Mouse (Mus musculus) Patski (cell line): ENCODE measurements around the gene Phldb1. TPM values are rescaled to one million over a fixed set of nuclear protein-coding genes. Genes with fewer than 3 reads are reported as not detected.

ENCODE experiments used
- ATAC-seq: fragments of 100-300 bp; one replicate; pipeline ENCODE4 v1.8.0; 2021
- CTCF ChIA-PET: fragments of 350-600 bp; sonication (Branson Sonifier 250); formaldehyde crosslinking; loops from one replicate; lab custom pipeline; 2022; ENCODE audit warnings: inconsistent platforms; lab: Charles Lee
- POLR2A ChIA-PET: fragments of 350-600 bp; sonication (Branson Sonifier 250); formaldehyde crosslinking; loops from one replicate; lab custom pipeline; 2022; ENCODE audit warnings: antibody characterized with exemption, inconsistent platforms; lab: Charles Lee
- DNase-seq: peaks from one replicate; pipeline ENCODE4 v3.0.0-alpha.2; 2011; ENCODE audit warnings: low read depth, low spot score
- H3K27me3 ChIP-seq: fragments of 371-371 bp; one replicate; pipeline ENCODE4 v1.5.1; 2021
- CTCF ChIP-seq: fragments of 100-300 bp; IDR thresholded peaks from one replicate; pipeline ENCODE4 v1.5.1; 2021
- in situ Hi-C: fragments of 300-500 bp; cut with MboI; formaldehyde crosslinking; loops from 3 replicates; pipeline ENCODE4 v1.11.1; 2018; ENCODE audit warnings: low pct_unique_long_range_greater_than_20kb, mixed read lengths
- polyA plus RNA-seq: library from polyadenylated mRNA; unstranded; gene quantifications from one replicate; pipeline ENCODE4 v1.2.3, GENCODE M21; 2021

Phldb1 gene
- polyA plus RNA-seq, 1 experiment from 2014 or later = 137 TPM

DNA sequence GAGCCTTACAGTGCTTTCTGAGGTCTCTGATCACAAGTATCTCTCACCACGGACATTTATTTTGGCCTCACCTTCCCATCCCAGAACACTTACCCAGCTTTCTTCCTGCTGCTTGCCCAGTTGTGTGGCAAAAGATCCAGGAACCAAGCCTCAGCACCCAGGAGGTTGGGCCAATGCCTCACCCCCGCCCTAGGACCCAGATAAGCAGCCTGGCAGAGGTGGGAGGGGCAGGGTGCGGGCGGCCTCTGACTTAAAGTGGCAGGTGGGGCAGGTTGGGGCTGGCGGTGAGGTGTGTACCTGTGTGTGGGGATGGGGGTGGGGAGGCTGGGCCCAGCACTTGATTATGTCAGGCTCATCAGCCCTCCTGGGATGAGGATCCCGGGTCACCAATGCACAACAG is 21.9 kb downstream of the Phldb1 start:
- ATAC-seq = no peak
- TF ChIP-seq CTCF = no peak
- CTCF ChIA-PET = no interaction called here
- DNase-seq = no peak
- in situ Hi-C loops = no loop called here
- POLR2A ChIA-PET = interaction anchor here (1.5 kb wide), 1 partner anchor 13 kb away, joined by 4 read pairs; no protein-coding TSS in a partner anchor
- H3K27me3 ChIP-seq = no peaks in the 10 kb centered on the region

DNA sequence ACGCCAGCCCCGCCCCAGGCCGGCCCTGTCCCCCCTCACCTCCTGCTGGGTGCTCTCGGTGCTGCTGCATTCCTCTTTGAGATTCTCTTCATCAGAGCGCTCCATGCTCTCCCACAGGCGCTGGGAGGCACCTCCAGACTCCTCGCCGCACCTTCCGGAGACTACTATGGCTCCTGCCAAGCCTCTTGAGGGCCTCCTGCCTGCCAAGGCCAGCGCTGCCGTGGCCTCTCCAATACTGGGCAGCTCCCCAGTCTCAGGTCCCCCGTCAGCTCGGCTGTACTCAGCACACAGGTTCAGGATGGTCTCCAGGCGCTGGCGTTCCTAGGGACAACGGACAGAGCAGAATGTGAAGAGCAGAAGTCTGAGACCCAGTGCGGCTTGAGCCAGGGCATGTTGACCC is 23.4 kb downstream of the Phldb1 start:
- POLR2A ChIA-PET = no interaction called here
- H3K27me3 ChIP-seq = no peaks in the 10 kb centered on the region
- CTCF ChIA-PET = no interaction called here
- in situ Hi-C loops = no loop called here
- DNase-seq = no peak
- no peak for ATAC-seq
- TF ChIP-seq CTCF = no peak

DNA sequence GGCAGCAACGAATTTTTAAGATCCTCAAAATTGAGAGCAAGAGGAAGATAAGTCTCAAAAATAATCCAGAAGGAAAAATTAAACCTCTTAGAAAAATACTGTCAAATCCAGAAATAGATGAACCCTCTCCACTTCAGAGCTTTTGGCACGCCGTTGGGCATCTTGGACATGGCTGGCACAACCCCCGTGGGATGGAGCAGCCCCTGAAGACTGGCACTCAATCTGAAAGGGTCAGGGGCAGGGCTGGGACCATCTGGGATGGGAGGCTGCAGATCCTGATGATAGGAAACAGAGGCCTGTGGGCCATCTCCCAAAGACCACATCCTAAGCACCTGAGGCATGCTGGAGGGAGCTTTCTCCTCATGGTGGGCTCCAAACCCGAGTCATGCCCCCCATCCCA is 24.8 kb downstream of the Phldb1 start:
- ChIA-PET CTCF (interaction anchor here (0.9 to 1.8 kb wide), 4 partner anchors 8 to 20 kb away, joined by 4 to 12 read pairs (median 9); no protein-coding TSS in a partner anchor), POLR2A (interaction anchor here (1.7 kb wide), 1 partner anchor 10 kb away, joined by 6 read pairs; no protein-coding TSS in a partner anchor)
- no peaks in the 10 kb centered on the region for H3K27me3 ChIP-seq
- in situ Hi-C loops = no loop called here
- no peak for TF ChIP-seq CTCF
- no peak for DNase-seq
- ATAC-seq = no peak

DNA sequence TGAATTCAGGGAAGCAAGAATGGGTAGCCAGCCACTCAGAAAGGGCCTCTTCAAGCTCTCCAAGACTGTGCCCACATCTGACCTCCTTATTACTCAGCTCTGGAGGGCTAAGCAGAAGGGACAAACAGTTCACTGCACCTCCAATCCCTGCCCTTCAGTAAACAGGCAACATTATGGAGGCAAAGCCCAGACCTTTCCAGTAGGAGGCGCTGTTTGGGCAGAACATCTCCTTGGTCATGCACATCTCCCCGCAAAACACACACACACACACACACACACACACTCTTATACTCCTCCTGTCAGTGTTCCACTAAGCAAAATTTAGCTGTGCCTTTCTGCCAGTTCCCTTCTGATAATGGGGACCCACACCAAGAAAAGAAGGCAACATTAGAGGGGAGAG is 25.4 kb downstream of the Phldb1 start:
- POLR2A ChIA-PET = interaction anchor here (1.2 to 1.7 kb wide), 2 partner anchors 10 to 11 kb away, joined by 5 to 6 read pairs; no protein-coding TSS in a partner anchor
- ATAC-seq (no peak), DNase-seq (no peak)
- CTCF ChIA-PET = interaction anchor here (0.9 to 1.8 kb wide), 5 partner anchors 9 to 21 kb away, joined by 3 to 12 read pairs (median 9); no protein-coding TSS in a partner anchor
- no peaks in the 10 kb centered on the region for H3K27me3 ChIP-seq
- in situ Hi-C loops = no loop called here
- no peak for TF ChIP-seq CTCF

DNA sequence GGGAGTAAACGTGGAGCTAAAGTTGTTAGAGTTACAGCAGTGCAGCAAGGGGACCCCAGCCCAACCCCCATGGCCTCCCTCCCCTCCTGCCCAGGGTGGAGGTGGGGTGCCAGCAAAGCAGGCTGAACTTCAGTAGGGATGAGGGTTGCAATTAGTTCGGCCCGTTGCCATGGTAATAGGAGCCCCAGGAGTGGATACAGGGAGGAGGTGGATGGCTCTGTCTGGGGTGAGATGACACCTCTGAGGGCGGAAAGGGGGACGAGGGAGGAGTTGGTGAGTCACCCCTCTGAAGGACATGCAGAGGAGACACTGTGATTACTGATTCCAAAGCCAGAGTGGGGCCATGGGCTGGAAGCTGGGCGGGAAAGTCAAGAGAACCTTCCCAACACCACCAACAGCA is 26.1 kb downstream of the Phldb1 start:
- CTCF ChIA-PET = interaction anchor here (1.4 to 1.8 kb wide), 4 partner anchors 9 to 20 kb away, joined by 3 to 12 read pairs (median 9); no protein-coding TSS in a partner anchor
- POLR2A ChIA-PET = interaction anchor here (1.2 to 1.7 kb wide), 2 partner anchors 9 to 11 kb away, joined by 5 to 6 read pairs; no protein-coding TSS in a partner anchor
- ATAC-seq (peak; percentile 12), DNase-seq (no peak)
- TF ChIP-seq CTCF = no peak
- no peaks in the 10 kb centered on the region for H3K27me3 ChIP-seq
- in situ Hi-C loops = no loop called here

DNA sequence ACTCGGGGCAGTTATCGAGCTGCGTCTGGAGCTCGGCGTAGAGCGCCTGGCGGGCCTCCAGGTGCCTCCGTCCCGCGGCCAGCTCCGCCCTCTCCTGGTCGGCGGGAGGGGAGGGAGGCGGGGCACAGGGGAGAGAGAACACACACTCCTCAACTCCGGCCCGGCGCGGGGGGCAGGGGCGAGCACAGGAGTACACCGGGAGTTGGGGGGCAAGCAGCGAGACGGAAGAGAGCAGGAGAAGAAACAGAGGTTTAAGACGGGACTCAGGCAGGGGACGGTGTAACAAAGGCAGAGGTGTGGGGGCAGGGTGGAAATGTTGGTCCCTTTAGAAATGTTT is 26.6 kb downstream of the Phldb1 start:
- CTCF ChIA-PET = interaction anchor here (1.4 kb wide), 1 partner anchor 19 kb away, joined by 3 read pairs; no protein-coding TSS in a partner anchor
- POLR2A ChIA-PET = no interaction called here
- DNase-seq (no peak), ATAC-seq (no peak)
- no peak for TF ChIP-seq CTCF
- in situ Hi-C loops = no loop called here
- no peaks in the 10 kb centered on the region for H3K27me3 ChIP-seq

DNA sequence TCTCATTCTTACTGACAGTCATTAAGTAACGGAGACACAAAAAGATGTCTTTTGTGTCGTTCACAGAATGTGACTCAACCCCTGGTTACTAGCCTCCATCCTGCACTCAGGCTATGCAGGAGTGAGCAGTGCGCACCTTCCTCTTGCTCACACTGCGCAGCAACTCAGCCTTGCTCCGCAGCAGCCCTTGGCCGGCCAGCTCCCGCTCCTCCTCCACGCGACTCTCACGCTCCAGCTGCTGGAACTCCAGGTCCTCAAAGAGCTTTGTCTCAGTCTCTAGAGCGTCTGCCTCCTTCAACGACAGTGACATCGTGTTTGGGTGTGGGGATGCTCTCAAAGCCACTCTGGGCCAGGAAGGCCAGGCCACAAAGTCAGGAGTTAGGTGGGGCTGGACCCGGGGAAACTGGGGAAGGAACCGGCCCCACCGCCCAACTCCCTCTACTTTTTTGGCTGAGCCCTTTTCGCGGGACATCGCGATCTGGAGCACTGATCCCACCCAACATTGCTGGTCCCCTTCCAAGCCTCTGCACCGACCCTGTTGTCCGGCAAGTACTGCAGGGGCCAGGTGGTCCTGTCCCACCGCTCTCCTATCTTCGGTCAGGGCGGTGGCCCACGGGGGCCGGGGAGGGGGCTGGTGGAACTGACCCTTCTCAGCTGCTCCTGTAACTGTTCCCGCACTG is 27.1 kb downstream of the Phldb1 start:
- no peaks in the 10 kb centered on the region for H3K27me3 ChIP-seq
- ATAC-seq (no peak), DNase-seq (no peak)
- POLR2A ChIA-PET = interaction anchor here (0.6 kb wide), 1 partner anchor 18 kb away, joined by 4 read pairs; no protein-coding TSS in a partner anchor
- no peak for TF ChIP-seq CTCF
- CTCF ChIA-PET = interaction anchor here (1.4 kb wide), 1 partner anchor 19 kb away, joined by 3 read pairs; no protein-coding TSS in a partner anchor
- in situ Hi-C loops = no loop called here

DNA sequence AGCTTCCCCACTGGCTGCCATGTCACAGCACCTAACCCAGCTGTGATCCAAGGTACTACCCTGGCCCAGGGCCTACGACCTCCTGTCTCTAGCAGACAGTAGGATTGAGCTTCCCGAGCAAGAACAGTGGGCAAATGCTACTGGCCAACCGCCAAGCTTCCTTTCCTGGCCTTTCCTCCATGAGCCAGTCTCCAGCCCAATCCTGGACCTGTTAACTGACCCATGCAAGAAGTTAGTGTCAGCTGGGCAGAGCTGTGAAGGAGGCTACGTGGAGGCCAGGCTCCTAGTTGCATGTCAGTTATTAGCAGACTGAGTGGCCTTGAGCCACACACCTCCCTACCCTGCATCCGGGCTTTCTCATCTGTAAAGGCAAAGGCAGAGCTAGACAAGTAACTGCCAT is 35.3 kb downstream of the Phldb1 start:
- no peaks in the 10 kb centered on the region for H3K27me3 ChIP-seq
- in situ Hi-C loops = no loop called here
- ATAC-seq (no peak), DNase-seq (no peak)
- POLR2A ChIA-PET = interaction anchor here (1.1 to 3.3 kb wide), 4 partner anchors 10 to 18 kb away, joined by 4 to 11 read pairs (median 4); no protein-coding TSS in a partner anchor
- CTCF ChIA-PET = interaction anchor here (1.1 to 2.9 kb wide), 5 partner anchors 9 to 35 kb away, joined by 3 to 12 read pairs (median 4); partner anchors contain the start of gene Phldb1
- no peak for TF ChIP-seq CTCF

DNA sequence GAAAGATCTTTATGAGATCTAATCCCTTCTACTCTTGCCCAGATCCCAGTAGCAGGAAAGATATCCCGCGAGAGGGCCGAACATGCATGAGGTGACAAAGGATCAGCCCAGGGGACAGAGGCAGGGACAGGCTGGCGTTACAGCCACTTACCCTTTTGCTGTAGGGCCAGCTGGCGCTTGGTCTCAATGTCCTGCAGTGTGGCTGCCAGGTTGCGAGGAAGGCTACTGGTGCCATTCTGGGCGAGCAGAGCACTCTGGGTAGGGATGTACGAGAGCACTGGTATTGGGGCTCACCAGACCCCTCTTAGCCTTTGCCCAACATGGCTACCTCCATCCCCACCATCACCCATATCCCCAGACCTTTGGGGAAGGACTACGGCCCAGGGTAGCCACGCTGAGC is 35.8 kb downstream of the Phldb1 start:
- no peak for ATAC-seq
- TF ChIP-seq CTCF = no peak
- ChIA-PET CTCF (interaction anchor here (1.1 to 2.9 kb wide), 4 partner anchors 10 to 36 kb away, joined by 3 to 12 read pairs (median 4); partner anchors contain the start of gene Phldb1), POLR2A (interaction anchor here (1.1 to 1.6 kb wide), 3 partner anchors 10 to 14 kb away, joined by 4 to 5 read pairs (median 4); no protein-coding TSS in a partner anchor)
- no peak for DNase-seq
- H3K27me3 ChIP-seq = no peaks in the 10 kb centered on the region
- in situ Hi-C loops = no loop called here

DNA sequence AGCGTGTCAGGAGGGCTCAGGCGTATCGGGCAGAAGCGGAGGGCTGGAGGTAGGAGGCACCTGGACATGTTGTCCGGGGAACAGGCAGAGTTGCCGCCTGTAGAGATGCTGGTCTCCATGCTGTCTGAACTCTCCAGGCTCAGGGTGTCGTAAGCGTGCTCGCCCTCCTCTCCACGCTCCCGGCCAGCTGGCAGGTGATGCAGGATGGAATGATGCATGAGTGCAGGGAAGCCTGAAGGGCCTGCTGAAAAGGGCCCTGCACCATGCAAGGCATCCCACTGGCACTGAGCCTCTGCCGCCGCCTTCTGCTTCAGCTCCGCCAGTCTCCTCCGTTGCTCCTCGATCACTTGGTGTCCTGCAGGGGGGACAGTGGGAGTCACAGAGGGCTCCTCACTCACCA is 37.1 kb downstream of the Phldb1 start:
- no peak for ATAC-seq
- ChIA-PET POLR2A (interaction anchor here (0.5 kb wide), 1 partner anchor 571 kb away, joined by 3 read pairs; no protein-coding TSS in a partner anchor), CTCF (interaction anchor here (1.8 kb wide), 1 partner anchor 12 kb away, joined by 4 read pairs; no protein-coding TSS in a partner anchor)
- DNase-seq = no peak
- H3K27me3 ChIP-seq = no peaks in the 10 kb centered on the region
- in situ Hi-C loops = no loop called here
- no peak for TF ChIP-seq CTCF

DNA sequence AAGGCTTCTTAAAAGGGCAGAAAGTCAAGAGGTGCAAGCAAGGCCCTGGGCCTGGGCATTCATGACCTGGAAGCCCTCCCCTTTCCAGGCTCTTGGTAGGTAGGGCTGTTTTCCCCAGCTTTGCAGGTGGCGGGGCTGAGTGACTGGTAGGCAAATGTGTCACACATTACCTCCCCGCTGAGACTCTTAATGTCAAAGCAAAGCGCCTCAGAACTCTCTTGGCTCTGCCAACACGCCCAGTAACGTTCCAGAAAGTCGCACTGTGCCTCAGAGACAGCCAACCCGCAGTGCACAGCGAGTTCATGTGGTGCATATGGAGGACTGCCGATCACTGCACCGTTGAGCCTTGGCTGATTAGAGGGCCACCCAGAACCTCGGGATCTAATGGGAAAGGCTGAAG is 41.9 kb downstream of the Phldb1 start:
- ChIA-PET CTCF (no interaction called here), POLR2A (no interaction called here)
- in situ Hi-C loops = no loop called here
- DNase-seq (no peak), ATAC-seq (no peak)
- no peak for TF ChIP-seq CTCF
- no peaks in the 10 kb centered on the region for H3K27me3 ChIP-seq
